Mouse (Mus musculus) yolk sac, embryonic 10.5 days (tissue): ENCODE measurements around the gene Gnaq.
"Not testable (repeated sequence)": the region's sequence is repeated elsewhere in the genome, so short reads cannot be mapped to it uniquely, and the experiment has no call there.

Experiments used
- DNase-seq: peaks from one replicate; pipeline ENCODE4 v3.0.0-alpha.2; 2017; ENCODE audit warnings: low spot score

The Gnaq gene

DNA sequence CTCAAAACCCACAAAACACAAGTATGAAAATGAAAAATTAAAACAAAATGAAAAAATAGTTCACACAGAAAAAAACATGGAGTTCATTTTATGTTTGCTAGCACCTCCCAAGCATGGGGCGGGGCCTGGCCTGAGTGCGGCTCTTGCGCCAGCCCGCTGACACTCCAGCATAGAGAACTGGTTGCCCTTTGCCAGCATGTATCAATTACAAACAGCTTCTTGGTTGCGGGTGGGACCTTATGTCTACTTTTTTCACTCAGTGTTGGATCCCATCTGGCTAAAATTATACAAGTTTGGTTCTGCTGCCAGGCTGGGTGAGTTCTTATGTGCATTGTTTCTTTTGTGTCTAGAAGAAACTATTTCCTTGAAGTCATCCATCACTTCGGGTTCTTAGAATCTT lies 14.8 kb downstream of the Gnaq start:
- DNase-seq: no peak

DNA sequence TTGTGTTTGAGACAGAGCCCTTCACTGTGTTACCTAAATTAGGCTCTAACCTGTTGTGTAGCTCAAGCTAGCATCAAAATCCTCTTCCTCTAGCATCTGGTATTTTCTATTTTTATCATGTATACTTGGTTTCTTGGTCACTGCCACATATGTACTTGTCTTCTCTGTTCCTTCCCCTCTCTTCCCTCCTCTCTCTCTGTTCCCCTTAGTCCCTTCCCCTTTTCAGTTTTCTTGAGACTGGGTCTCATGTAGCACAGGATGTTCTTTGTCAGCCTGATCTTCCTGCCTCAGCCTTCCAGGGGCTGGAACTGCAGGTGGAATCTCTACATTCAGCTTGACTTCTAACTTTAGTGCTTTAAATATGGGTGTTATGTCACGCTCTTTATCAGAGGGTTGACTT lies 16.5 kb downstream of the Gnaq start:
- no peak for DNase-seq

DNA sequence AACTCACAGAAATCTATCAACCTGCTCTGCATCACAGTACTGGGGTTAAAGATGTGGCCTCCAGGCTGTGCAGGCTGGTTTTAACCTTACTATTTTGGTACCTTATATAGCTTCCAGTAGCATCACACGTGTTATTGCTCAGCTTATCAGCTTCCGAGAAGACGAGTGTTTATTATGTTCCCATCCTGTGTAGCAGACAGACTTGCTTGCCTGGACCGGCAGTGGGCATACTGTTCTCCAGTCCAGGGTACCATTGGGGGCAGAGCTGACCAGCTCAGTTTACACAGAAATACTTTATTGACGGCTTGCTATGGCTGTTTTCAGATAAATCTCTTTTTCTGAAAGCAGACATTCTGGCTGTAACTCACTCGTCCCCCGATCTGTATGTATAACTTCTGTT lies 17.7 kb downstream of the Gnaq start:
- DNase-seq: no peak

DNA sequence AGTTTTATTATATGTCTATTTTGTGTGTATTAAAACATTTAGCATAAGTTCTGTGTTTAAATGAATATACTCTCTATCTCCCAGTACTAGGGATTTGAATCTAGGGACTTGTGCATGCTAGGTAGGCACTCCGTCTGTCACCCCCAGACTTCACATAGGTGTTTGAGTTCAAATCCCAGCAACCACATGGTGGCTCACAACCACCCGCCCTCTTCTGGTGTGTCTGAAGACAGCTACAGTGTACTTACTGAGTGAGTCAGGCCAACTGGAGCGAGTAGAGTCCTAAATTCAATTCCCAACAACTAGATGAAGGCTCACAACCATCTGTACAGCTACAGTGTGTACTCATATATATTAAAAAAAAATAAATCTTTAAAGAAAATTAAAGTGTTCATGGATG lies 21.2 kb downstream of the Gnaq start:
- no peak for DNase-seq

DNA sequence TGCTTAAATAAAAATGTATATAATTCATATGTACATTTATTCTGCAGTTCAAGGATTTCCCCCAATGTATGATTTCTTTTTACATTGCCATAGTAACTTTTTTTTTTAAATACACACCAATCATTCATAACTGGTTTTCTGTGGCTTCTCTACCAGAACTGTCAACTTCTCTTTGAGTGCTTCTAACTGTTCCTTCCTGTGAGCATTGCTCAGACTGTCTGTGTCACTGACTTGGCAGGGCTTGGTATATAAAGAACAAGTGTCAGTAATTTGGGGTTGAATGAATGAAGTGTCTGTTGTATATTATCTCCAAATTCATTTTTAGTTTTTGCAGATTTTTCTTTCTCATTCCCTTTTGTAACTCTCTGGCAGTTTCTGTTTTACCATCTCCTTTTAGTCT lies 21.8 kb downstream of the Gnaq start:
- no peak for DNase-seq

DNA sequence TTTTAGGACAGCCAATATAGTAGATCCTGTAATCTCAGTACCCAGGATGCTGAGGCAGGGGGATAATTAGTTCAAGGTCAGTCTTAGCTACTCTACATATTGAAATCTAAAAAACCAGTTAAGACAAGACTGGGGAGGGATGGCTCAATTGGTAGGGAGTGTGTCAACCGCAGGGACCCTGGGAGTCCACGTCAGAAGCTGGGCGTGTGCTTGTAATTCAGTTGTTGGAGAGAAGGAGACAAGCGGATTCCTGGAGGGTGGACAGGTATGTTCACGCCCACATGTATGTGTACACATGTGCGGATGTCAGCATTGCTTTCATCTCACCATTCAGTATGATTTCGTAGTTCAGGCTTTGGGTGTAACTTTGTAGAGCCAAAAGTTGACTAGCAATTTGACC lies 24.5 kb downstream of the Gnaq start:
- no peak for DNase-seq

DNA sequence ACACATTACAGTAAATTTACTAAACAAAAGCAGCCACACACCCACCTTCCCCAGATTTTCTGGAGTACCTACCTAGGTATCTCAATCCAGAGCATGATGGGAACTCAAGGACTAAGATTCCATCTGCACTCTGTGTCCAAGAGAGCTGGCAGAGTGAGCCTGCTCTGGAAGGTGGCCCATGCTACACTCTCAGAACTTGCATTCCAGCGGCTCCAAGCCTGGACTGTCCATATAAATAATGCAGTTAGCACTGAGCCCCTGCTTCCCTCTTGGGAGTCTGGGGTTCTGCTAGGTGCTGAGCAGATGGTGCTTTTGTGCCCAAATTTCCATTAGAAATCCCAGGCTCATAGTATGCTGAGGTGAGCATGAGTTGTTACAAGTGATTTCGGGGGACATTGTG lies 28.1 kb downstream of the Gnaq start:
- no peak for DNase-seq

DNA sequence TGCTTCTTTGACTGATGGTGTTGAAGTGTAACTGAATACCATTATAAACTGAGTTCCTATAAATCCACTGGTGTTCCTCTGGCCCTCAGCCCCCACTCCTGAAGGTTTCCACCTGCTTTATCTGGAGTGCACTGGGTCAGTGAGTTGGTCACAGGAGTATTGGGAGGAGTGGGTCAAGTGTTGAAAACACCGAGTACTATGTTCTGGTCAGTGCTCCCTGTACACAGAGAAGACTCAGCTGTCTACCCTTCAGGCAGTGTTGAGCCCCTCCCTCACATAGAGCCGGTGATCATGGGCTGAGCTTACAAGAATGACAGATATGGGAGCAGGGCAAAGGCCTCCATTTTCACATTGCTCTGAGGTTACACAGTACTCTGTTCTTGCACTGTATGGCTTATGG lies 28.6 kb downstream of the Gnaq start:
- DNase-seq: no peak

DNA sequence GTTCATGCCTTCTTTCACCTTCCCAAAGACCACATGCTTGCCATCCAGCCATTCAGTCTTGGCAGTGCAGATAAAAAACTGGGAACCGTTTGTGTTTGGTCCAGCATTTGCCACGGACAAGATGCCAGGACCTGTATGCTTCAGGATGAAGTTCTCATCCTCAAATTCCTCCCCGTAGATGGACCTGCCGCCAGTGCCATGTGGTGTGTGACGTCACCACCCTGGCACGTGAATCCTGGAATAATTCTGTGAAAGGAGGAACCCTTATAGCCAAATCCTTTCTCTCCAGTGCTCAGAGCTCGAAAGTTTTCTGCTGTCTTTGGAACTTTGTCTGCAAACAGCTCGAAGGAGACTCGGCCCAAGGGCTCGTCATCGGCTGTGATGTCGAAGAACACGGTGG lies 31.8 kb downstream of the Gnaq start:
- not testable (repeated sequence) for DNase-seq

DNA sequence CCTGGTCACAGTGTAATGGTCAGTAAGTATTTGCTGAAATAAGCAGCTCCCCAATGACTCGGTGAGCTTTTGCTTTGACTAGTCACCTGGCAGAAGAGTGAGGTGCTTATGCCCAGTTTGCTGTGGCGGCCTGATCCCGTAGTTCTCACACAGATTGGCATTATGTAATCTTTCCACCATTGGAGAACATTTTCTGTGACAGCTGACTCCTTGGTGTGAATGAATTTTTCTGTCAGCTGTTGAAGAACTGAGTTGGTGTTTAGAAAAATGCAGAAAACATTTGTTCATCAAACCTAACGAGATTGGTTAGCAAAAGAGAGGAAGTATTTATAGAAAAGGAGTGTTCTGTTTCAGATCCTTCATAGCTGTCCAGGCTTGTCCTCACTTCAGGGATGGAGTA lies 34.6 kb downstream of the Gnaq start:
- DNase-seq: no peak

DNA sequence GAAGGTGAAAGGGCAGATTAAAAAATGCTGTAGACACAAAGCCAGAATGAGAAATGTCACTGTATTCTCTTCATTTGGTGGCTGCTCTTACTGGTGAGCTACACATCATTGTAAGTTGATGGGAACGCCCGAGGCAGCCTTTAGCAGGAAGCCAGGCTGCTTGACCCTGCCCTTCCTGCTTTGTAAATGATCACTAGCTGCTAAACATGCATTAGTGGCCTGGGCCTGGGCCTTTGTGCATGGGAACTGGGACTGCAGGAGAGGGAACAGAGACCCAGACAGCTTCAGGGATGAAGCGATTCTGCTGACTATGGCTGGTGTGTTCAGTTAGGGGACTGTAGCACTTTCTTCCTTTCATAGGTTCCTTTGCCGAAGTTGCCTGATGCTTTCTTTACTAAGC lies 35.6 kb downstream of the Gnaq start:
- DNase-seq: peak; percentile 32

DNA sequence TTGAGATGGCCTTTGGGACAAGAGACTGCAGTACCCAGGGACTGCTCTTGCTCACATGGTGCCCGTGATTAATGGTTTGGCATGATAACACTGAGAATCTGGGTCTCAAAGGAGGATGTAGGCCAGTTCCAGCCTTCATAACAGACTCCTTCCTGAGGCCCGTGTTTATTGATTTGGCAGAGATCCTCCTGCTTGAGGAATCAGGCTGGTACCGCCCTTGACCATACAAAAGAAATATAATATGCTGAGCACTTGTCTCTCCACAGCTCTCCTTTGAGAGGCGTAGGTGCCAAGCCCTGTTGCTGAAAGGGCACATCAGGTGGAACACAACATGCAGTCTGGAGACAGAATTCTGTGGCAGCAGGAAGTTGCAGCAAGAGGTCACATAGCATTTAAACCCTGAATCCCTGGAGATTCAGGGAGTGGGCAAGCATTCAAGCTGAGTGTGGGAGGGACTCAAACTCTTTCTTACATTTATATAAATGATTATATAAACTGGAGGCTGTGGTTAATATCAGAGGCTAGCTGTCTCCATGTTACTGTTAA lies 36.1 kb downstream of the Gnaq start:
- DNase-seq: no peak

DNA sequence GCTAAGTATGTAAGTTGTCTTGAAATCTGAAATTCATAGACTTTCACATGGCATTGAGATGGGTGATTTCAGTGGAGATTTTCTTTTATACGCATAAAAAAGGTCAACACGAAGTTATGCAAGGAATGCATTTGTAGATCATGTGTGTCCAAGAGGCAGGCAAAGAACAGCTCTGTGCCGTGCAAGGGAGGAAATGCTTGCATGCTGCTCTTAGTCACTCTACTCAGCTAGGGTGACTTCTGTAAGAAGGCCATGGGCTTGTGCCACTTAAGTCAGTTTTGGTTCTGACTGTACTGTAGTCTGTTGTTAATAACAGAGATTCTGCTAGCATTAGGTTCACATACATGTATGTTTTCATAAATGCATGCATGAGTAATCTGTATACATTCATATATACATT lies 38.1 kb downstream of the Gnaq start:
- DNase-seq: no peak

DNA sequence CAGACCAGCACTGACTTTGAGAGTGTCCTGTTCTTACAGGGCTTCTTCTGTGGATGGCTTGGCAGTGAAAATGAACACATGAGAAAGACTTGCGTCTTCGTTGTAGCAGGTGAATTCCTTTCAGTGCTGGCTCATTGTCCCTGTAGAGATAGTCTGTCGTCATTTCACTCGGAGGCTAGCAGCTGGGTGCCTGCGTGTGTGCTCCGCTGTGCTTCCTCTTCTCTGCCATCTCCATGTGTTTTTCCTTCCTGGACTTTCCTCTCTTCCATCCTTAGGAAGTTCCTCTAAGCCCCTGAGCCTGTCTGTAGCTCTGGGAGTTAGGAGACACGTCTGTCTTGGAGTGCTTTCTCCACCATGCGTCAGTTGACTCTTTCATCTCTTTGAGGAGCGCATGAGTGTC lies 41.1 kb downstream of the Gnaq start:
- no peak for DNase-seq

DNA sequence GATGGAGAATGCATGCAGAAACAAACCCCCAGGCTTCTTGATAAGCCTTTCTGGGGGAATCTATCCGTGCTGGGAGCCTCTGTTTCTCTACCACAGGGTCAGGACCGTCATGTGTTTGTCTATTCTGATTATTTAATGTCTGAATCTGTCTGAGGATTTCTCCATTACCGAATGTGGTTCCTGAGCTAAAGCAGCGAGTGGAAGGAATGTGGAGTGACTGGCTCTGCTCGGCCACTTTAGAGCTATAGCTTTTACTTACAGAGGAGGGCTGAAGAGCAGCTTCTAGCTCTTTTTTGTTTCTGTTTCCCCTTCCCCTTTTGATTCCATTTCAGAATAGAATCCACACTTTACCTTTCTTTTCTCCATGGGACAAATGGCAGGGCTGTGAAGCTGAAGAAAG lies 43.8 kb downstream of the Gnaq start:
- no peak for DNase-seq

DNA sequence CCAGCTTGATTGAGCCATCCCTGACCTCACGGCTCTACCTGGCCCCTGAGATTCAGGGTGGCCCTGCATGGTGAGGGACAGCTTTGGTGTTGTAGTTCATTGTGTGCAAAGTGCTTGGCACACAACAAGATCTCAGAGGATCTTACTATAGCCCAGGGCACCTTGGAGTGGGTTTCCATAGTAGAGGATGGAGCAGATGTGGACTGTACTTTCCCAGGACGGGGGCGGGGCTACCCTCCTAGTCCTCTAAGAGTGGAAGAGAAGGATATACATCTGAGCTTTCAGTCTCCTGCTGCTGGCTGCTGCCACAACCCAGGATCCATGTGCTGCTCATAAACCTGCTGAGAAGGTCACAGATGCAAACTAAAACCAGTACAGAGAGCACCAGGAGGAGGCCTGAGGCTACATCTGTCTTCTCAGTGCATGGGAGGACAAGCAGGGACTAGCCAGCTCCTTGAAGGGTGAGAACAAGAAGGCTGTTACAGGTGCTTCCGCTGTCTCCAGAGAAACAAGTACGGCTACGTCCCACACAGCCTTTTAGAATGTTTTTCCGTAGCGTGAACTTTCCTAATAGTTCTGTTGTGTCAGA lies 44.6 kb downstream of the Gnaq start:
- DNase-seq: no peak

DNA sequence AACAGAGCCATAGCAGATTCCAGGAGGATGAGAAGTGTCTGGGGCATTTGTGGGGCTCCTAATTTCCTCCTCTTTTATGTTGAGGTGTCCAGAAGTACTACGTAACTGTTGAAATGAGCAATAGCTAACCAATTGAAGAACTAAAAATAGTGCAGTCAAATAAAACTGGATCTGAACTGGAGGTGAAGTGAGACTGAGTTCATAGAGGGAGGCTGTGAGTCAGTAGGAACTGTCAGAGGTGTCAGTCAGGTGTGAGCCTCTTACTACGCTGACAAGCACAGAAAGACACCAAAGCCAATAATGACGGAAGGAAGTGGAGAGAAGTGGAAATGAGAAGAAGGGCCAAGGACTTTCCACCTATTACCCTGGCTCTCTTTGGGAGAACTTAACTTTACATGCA lies 48.6 kb downstream of the Gnaq start:
- no peak for DNase-seq

DNA sequence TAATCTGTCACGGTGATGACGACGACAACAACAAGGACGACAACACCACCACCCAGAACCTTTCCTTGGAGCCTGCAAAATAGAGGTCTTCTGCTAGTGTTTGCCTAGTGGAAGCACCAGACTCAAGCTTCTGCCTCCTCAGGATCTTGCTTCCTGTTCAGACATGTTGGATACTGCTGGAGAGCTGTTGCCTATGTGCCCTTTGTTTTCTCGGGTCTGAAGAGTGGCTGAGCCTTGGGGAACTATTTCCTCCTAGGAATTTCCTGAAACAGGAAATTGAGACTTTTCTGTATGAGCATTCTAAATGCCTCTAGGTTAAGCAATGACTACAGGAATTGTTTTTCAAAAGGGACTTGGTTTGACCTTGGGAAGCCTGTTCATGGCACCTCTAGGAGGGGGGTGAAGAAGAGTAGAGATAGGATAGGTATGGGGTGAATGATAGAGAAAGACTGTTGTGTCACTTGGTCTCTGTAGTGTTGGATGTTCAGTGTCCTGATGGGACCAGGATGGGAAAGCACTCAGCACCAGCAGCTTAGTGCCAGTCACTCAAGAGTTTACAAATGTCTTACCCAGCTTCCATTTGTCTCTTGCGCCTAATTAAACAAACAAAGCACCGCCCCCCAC lies 49.3 kb downstream of the Gnaq start:
- DNase-seq: peak; percentile 12

DNA sequence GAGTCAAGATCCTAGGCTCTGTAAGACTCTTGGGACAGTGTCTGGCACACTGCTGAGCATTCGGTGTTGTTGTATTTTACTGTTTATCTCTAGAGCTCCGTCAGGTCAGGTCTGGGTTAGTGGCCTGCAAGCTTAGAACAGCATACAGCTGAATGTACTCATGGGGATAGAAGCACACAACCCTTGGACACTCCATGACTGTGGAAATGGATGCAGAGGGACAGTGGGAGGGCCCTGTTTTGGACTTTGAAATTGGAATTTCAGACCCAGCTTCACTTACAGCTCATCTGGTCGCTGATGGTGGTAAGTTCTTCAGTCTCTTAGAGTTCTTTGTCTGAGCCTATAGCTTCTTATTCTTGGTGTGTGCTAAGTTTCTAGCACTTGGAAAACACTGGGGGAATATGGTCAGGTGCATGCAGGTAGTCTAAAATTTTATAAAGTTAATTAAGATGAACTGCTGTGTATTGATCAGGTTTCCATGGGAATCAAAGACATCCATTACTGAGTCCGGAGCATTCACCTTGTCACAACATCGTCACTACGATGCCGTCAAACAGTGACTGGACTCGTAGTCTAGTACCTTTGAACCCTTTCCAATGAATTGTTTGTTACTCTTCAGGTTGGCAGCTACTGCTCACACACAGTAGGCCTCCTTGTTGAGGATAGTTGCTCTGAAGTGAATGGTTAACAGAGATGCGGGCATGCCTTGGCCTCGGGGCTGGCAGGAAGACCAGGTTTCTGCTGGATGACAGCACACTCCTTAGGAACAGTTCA lies 51.1 kb downstream of the Gnaq start:
- no peak for DNase-seq

DNA sequence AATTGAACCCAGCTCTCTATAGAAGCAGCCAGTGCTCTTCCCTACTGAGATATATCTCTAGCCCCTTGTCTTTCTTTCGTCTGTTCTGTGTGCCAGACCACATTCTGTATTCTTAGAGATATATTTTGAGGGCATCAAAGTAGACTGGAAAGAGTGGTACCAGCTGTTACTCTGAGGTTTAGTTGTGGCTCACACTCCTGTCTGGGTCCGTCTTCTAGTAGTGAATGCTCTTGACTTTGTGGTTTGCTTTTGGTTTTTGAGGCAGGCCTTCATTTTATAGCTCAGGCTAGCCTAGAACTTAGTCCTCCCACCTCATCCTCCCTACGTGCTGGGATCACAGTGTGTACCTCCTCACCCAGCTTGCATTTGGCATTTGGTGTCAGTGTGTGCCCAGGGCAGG lies 54.4 kb downstream of the Gnaq start:
- no peak for DNase-seq

DNA sequence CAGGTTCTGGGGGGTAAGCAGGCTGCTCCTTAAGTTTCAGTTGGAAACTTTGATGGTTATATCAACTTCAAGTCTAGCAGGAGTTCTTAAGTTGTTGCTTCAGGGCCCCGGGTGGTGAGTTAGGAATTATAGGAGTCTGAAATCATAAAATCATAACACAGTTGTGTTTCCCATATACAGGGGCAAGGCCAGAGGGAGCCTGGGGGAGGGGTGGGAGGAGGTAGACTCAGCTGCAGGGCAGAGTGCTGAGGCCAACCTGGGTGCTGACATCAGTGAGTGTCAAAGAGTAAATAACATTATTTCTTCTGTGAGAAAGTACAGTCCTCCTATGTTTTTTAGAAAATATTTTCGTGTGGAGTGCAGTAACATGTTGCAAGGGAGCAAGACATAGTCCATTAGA lies 55.3 kb downstream of the Gnaq start:
- no peak for DNase-seq

DNA sequence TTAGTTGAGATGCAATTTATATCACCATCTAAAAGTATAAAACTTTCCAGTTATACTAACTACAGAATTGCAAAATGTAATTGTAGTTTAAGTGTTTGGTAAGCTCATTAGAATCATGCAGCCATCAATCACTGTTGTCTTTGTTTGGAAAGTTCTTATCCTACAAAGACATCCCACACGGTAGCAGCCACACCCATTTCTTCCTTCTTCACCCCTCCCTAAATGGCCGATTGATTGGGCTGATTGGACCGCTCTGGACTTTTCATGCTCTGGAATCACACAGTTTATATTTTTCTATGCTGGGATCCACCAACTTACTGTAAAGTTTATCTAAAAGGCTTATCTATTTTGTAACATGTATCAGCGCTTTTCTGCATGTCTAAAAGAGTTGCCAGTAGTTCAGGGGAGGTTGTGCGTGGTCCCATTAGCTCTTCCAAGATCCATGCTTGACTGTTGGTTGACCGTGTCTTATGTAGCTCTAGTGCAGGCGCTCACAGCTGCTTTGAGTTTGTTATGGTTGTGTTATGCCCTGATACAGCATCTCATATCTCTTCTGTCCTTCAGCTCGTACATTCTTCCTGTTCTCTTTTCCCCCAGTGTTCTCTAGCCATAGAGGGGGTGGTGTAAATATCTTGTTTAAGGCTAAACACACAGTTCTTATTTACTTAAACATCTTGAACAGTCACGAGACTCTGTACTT lies 56.6 kb downstream of the Gnaq start:
- no peak for DNase-seq

DNA sequence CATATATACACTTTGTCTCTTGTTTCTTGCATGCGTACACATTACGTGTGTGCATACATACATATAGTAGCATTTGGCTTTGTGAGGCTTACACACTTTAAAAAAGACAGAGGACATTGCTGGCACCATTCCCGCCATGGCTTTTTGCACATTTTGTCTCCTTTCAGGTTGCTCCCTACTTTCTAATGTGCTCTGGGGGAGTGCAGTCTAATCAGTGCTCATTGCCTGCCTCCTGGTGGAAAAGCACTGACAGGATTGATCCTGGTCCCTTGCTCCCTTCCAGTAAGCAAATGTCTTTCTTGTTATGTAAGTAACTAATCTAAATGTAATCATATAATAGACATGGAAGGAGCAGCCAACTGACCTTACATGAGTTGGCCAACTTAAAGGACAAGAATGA lies 65.5 kb downstream of the Gnaq start:
- DNase-seq: no peak
